Mouse (Mus musculus): Measurements from ENCODE around the gene Acod1. TPM values are rescaled to one million over a fixed set of nuclear protein-coding genes. Genes with fewer than 3 reads are reported as not detected.

Gene Acod1
- polyA plus RNA-seq, 1 experiment from 2014 or later, result not detected

DNA sequence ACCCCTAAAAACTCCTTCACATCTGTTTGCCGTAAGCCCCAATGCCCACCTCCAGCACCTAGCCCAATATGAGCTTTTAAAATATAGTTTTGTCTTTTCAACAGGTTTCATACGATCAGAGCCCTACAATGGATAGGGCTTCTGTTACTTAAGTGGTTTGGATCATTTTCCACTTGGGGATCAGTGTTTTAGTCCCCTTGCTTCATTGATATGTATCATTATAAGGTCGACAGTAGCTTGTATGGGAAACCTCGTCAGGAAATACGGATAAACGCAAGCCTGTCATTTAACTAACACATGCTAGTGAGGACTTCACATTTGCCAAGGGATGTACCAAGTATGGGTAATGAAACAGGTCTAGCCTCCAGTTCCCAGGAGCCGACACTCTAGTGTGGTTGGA lies 9.8 kb downstream of the Acod1 start:
- H3K27me3 ChIP-seq (replicated peaks; ENCODE audit: low read depth, poor library complexity, severe bottlenecking), result no peaks in the 10 kb centered on the region
- H3K4me1 ChIP-seq, result no peaks in the 10 kb centered on the region
- H3K4me3 ChIP-seq, result no peak overlapping the region
- H3K9me3 ChIP-seq, result no peaks in the 10 kb centered on the region
- DNase-seq (ENCODE audit: low spot score), result no peak
- no peaks in the 10 kb centered on the region for H3K36me3 ChIP-seq (replicated peaks)
- H3K27ac ChIP-seq (replicated peaks), result no peak overlapping the region
- 91% methylated on average over 7 of the region's 7 CpGs for WGBS

GRCm38 (mm10) chr14:103058998-103059397 lies 12.2 kb downstream of the Acod1 start:
- no peak overlapping the region for H3K27ac ChIP-seq (replicated peaks)
- no peaks in the 10 kb centered on the region for H3K9me3 ChIP-seq
- DNase-seq (ENCODE audit: low spot score), result no peak
- H3K4me1 ChIP-seq, result no peaks in the 10 kb centered on the region
- H3K36me3 ChIP-seq (replicated peaks), result no peaks in the 10 kb centered on the region
- WGBS, result 80% methylated on average over 1 of the region's 1 CpGs
- H3K27me3 ChIP-seq (replicated peaks; ENCODE audit: low read depth, poor library complexity, severe bottlenecking), result no peaks in the 10 kb centered on the region
- H3K4me3 ChIP-seq, result no peak overlapping the region

DNA sequence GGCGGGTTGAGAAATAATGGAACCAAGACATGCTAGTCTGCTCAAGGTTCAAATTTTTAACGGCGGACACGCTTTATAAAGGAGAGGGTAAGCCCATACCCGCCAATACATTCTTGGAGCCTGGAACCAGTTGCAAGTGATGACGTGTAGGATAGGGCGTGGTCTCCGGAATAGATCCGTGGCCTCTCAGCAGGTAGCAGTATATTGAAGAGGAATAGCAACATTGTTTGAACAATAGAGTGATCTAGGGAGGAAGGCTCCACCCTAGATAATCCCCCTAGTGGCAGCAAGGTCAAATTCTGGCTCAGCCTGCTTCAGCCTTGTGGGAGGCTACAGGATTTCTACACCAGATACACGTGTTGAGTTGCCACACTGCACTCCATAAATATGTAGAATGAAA lies 12.7 kb downstream of the Acod1 start:
- Histone ChIP-seq H3K27me3 (replicated peaks; ENCODE audit: low read depth, poor library complexity, severe bottlenecking) (no peaks in the 10 kb centered on the region), H3K9me3 (no peaks in the 10 kb centered on the region), H3K4me3 (no peak overlapping the region), H3K36me3 (replicated peaks) (no peaks in the 10 kb centered on the region), H3K27ac (replicated peaks) (no peak overlapping the region), H3K4me1 (no peaks in the 10 kb centered on the region)
- 85% methylated on average over 10 of the region's 10 CpGs for WGBS
- no peak for DNase-seq (ENCODE audit: low spot score)

DNA sequence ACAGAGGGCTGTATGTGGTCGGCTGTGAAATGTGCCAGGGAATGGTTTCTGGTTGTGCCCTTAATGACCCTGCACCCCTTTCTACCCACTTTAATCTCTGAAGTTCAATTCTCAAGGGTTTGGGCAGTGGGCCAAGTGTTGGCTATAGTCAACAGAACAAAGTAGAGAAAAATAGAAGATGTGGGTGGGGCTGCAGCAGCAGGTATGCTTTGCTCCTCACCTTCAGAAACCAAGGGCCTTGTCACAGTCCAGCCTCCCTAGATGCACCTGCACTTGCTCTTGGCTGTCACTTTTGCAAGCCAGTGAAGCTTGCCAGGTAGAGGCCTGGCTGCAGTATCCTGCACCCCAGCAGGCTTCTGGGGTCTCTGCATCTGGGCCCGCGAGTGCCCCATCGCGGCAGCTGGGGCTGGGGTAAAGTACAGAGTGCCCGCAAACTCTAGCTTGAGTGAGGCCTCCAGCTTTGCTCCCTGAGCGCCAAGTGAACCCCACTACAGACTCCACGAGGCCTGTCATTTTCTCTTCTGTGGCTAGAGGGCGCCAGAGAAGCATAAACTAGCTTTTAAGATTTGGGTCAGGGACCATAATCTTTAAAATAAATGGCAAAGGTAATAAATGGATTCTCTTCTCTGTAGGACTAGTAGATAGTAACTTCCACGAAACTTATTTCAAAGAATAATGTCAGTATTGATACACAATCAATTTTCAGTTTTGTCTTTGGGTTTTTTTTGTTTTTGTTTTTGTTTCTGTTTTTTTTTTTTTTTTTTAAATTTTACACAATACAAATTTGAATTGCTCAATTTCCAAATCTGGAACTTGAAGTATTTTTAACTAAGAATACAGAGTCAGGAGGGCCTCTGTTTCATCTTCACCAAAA lies 18.8 kb downstream of the Acod1 start:
- Histone ChIP-seq H3K4me1 (peaks cover 5% of the 10 kb centered on the region), H3K9me3 (no peaks in the 10 kb centered on the region), H3K36me3 (replicated peaks) (no peaks in the 10 kb centered on the region), H3K27me3 (replicated peaks; ENCODE audit: low read depth, poor library complexity, severe bottlenecking) (no peaks in the 10 kb centered on the region), H3K4me3 (no peak overlapping the region), H3K27ac (replicated peaks) (no peak overlapping the region)
- 17% methylated on average over 10 of the region's 10 CpGs for WGBS
- DNase-seq (ENCODE audit: low spot score), result peak; percentile 63

- DNase-seq (ENCODE audit: low spot score), result no peak
- peak overlapping the region; percentile 91 for H3K27ac ChIP-seq (replicated peaks)
- 16% methylated on average over 12 of the region's 12 CpGs for WGBS
These were observed 22.7 kb downstream of the Acod1 start for GRCm38 (mm10) chr14:103069465-103069863.

GRCm38 (mm10) chr14:103069864-103070611 lies 23.3 kb downstream of the Acod1 start, which contains the start of gene Cln5:
TSS of gene Cln5 (plus strand) at chr14:103070216.
- peak; percentile 97 for DNase-seq (ENCODE audit: low spot score)
- H3K4me1 ChIP-seq, result peaks cover 11% of the 10 kb centered on the region
- no peaks in the 10 kb centered on the region for H3K9me3 ChIP-seq
- H3K36me3 ChIP-seq (replicated peaks), result peaks cover 33% of the 10 kb centered on the region
- no peaks in the 10 kb centered on the region for H3K27me3 ChIP-seq (replicated peaks; ENCODE audit: low read depth, poor library complexity, severe bottlenecking)
- peak within 1 kb of the TSS; percentile 91 for H3K27ac ChIP-seq (replicated peaks)
- peak within 1 kb of the TSS; percentile 82 for H3K4me3 ChIP-seq
- under 1% methylated on average over 65 of the region's 65 CpGs for WGBS

More at GRCm38 (mm10) chr14:103069465-103069863, 22.7 kb downstream of the Acod1 start:
- Histone ChIP-seq H3K36me3 (replicated peaks) (peaks cover 27% of the 10 kb centered on the region), H3K4me3 (peak overlapping the region; percentile 82), H3K27me3 (replicated peaks; ENCODE audit: low read depth, poor library complexity, severe bottlenecking) (no peaks in the 10 kb centered on the region), H3K9me3 (no peaks in the 10 kb centered on the region), H3K4me1 (peaks cover 11% of the 10 kb centered on the region)

- Histone ChIP-seq H3K27me3 (replicated peaks; ENCODE audit: low read depth, poor library complexity, severe bottlenecking) (no peaks in the 10 kb centered on the region), H3K4me1 (peaks cover 11% of the 10 kb centered on the region), H3K9me3 (no peaks in the 10 kb centered on the region), H3K4me3 (peak overlapping the region; percentile 82), H3K27ac (replicated peaks) (peak overlapping the region; percentile 91), H3K36me3 (replicated peaks) (peaks cover 38% of the 10 kb centered on the region)
- WGBS, result 5% methylated on average over 10 of the region's 10 CpGs
- DNase-seq (ENCODE audit: low spot score), result peak; percentile 15
These were observed 24.0 kb downstream of the Acod1 start for GRCm38 (mm10) chr14:103070790-103071189.

- 94% methylated on average over 12 of the region's 12 CpGs for WGBS
- DNase-seq (ENCODE audit: low spot score), result no peak
- Histone ChIP-seq H3K9me3 (no peaks in the 10 kb centered on the region), H3K4me1 (peaks cover 11% of the 10 kb centered on the region), H3K27me3 (replicated peaks; ENCODE audit: low read depth, poor library complexity, severe bottlenecking) (no peaks in the 10 kb centered on the region), H3K36me3 (replicated peaks) (peaks cover 44% of the 10 kb centered on the region), H3K27ac (replicated peaks) (no peak overlapping the region), H3K4me3 (no peak overlapping the region)
These were observed 24.7 kb downstream of the Acod1 start for GRCm38 (mm10) chr14:103071471-103071870.

DNA sequence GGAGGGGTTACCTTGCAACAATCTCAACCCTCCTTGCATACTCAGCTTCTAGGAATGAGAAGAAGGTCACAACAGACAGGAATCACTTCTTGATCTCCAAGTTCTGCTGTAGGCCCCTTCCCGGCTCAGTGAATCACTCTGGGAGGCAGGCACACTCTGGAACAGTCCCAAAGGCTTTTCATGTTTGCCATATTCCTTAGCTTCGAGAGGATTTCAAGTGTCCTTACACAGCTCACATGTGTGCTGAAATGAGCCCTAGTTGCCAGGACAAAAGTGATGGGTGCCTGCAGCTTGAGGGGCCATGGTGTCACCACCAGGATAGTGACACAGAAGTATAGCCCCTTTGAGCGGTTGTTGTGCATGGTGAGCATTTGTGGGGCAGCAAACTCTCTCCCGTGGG lies 26.0 kb downstream of the Acod1 start:
- no peak overlapping the region for H3K27ac ChIP-seq (replicated peaks)
- H3K4me1 ChIP-seq, result peaks cover 11% of the 10 kb centered on the region
- H3K9me3 ChIP-seq, result no peaks in the 10 kb centered on the region
- WGBS, result 88% methylated on average over 4 of the region's 4 CpGs
- no peak overlapping the region for H3K4me3 ChIP-seq
- H3K36me3 ChIP-seq (replicated peaks), result peaks cover 55% of the 10 kb centered on the region
- H3K27me3 ChIP-seq (replicated peaks; ENCODE audit: low read depth, poor library complexity, severe bottlenecking), result no peaks in the 10 kb centered on the region
- no peak for DNase-seq (ENCODE audit: low spot score)

- Histone ChIP-seq H3K4me3 (no peak overlapping the region), H3K9me3 (no peaks in the 10 kb centered on the region), H3K36me3 (replicated peaks) (peaks cover 66% of the 10 kb centered on the region), H3K27me3 (replicated peaks; ENCODE audit: low read depth, poor library complexity, severe bottlenecking) (no peaks in the 10 kb centered on the region), H3K4me1 (peaks cover 11% of the 10 kb centered on the region), H3K27ac (replicated peaks) (no peak overlapping the region)
- DNase-seq (ENCODE audit: low spot score), result no peak
- WGBS, result 95% methylated on average over 8 of the region's 8 CpGs
These were observed 27.0 kb downstream of the Acod1 start for GRCm38 (mm10) chr14:103073825-103074224.

GRCm38 (mm10) chr14:103075166-103075565 lies 28.4 kb downstream of the Acod1 start:
- no peak overlapping the region for H3K27ac ChIP-seq (replicated peaks)
- H3K9me3 ChIP-seq, result no peaks in the 10 kb centered on the region
- no peaks in the 10 kb centered on the region for H3K27me3 ChIP-seq (replicated peaks; ENCODE audit: low read depth, poor library complexity, severe bottlenecking)
- peaks cover 7% of the 10 kb centered on the region for H3K4me1 ChIP-seq
- no peak overlapping the region for H3K4me3 ChIP-seq
- 86% methylated on average over 7 of the region's 7 CpGs for WGBS
- no peak for DNase-seq (ENCODE audit: low spot score)
- H3K36me3 ChIP-seq (replicated peaks), result peaks cover 74% of the 10 kb centered on the region

DNA sequence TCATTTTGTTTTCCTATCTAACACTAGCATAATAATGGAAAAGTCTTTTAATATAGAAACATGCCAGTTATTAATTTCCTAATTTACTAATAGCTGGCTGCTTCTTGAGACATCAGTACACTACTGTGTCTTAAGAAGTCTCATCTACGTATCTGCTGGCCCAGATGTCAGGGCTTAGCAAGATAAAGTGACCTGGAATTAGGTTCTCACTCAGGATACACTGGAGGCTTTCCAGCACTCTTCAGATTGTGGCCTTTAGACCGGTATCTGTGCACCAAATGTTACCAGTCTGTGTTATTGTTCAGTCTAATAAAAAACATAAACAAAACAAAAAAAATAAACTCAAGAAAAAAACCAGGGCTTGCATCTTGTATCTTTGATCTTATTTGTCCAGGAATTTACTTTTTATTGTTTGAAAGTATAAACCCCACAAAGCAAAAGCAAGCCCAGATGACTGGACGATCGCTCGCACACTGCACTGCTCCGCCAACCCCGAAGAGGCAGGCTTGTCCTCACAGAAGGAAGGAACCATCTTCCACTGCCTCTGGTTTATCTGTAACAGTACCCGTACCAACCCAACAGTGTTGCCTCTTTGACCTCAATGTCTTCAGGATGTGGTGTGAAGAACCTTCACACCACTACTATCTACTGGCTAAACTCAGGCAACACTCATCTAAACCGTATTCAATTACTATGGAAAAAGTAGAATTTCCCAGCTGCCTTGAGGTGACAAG lies 30.7 kb downstream of the Acod1 start:
- no peak overlapping the region for H3K27ac ChIP-seq (replicated peaks)
- H3K4me3 ChIP-seq, result no peak overlapping the region
- peaks cover 79% of the 10 kb centered on the region for H3K36me3 ChIP-seq (replicated peaks)
- 90% methylated on average over 9 of the region's 9 CpGs for WGBS
- no peaks in the 10 kb centered on the region for H3K9me3 ChIP-seq
- H3K27me3 ChIP-seq (replicated peaks; ENCODE audit: low read depth, poor library complexity, severe bottlenecking), result no peaks in the 10 kb centered on the region
- no peak for DNase-seq (ENCODE audit: low spot score)
- H3K4me1 ChIP-seq, result no peaks in the 10 kb centered on the region
